Mouse (Mus musculus): ENCODE results near the gene Ube3c.

DNA sequence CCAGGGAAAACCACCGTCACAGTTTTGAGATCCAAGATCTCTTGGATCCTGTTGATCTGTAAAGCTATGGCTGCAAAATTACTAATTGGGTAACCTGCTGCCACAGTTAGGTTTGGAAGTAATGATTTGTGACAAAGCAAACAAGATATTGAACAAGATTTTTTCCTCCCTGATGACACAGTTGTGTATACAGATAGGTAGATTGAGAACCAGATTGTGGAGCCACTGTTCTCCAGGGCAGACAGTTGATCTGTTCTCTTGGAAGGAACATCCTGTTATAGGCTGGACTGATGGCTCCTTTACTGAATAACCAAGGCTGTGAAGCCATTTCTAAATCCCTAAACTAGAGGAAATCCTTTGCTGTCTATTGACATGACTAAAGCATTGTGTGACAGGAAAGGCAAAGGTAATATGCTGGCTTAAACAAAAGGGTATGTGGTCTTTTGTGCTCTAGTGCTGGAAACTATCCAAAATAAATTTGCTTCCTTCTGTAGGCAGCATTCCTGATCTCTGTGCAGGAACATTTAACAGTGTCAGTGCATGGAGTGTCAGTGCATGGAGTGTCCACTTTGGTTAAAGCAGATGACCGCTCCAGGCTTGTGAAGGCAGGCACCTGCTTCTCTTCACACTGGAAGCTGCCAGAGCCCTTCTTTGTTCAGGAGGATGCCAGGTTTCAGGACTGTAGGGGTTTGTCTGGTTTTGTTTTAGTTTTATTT lies 15.0 kb downstream of the Ube3c start:
- TF ChIP-seq POLR2A (IDR thresholded peaks at IDR 0.05; ENCODE audit: low read depth, low read length) = no peak
- TF ChIP-seq CTCF (IDR thresholded peaks at IDR 0.05; ENCODE audit: extremely low read depth, insufficient read length, insufficient replicate concordance, low read depth, low read length) = no peak

All from small intestine, adult 2 months (tissue).